Mouse (Mus musculus): ENCODE results near the gene Rprd1b. TPM values are rescaled to one million over a fixed set of nuclear protein-coding genes. Genes with fewer than 3 reads are reported as not detected.

Rprd1b gene
- total RNA-seq, 2 experiments from 2014 or later: 26.1 to 33.0 TPM

- no peak for DNase-seq
Observed at GRCm38 (mm10) chr2:158174958-158175357, 146.7 kb downstream of the Rprd1b start.

GRCm38 (mm10) chr2:158175433-158175832, 147.1 kb downstream of the Rprd1b start:
- no peak for DNase-seq

DNA sequence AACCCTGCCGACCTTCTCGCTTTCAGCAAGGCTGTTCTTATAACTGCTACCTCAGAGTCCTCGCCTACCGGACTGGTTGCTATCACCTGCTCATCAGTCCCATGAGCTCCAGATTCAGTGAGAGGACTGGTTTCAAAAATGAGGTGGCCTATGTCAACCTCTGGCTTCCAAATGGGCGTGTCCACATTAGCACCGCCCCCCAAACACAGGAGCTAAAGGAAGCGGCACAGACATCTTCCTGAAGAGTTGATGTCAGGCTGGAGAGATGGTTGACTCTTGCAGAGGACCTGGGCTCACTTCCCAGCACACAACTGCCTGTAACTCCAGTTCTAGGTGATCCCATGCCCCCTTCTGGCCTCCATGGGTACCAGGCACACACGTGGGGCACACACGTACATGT, 148.5 kb downstream of the Rprd1b start:
- no peak for DNase-seq

DNA sequence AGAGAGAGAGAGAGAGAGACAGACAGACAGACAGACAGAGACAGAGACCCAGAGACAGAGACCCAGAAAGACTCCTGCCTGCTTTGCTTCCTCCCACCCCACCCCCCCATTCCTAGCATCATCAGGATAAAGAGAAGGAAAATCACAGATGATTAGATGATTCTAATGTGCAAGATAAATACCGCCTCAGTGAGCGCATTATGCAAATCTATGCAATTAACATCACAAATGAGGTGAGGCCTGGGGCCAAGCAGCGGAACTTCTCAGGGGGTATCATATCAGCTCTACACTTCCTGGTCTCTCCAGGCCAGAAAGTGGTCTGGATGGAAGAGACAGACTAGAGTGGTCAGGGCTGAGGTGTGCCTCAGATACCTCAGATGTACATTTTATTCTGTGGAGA, 149.3 kb downstream of the Rprd1b start:
- DNase-seq: no peak

DNA sequence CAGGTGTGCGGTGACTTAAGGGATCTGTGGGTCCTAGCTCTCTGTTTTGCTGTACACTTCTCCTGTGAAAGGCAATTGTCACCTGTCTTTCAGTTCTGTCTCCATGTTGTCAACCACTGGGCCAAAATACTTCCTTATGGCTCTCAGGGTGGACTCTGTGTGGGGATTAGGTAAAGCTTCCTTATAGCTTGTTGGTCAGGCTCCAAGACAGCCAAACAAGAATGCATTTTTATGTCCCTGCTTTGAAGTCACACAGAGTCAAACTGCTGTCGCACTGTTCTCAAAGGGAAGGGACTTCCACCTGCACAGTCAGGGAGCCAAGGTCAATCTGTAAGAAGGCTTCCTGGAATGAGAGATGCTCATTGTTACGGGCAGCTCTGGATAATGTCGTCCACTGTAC, 149.8 kb downstream of the Rprd1b start:
- no peak for DNase-seq

DNA sequence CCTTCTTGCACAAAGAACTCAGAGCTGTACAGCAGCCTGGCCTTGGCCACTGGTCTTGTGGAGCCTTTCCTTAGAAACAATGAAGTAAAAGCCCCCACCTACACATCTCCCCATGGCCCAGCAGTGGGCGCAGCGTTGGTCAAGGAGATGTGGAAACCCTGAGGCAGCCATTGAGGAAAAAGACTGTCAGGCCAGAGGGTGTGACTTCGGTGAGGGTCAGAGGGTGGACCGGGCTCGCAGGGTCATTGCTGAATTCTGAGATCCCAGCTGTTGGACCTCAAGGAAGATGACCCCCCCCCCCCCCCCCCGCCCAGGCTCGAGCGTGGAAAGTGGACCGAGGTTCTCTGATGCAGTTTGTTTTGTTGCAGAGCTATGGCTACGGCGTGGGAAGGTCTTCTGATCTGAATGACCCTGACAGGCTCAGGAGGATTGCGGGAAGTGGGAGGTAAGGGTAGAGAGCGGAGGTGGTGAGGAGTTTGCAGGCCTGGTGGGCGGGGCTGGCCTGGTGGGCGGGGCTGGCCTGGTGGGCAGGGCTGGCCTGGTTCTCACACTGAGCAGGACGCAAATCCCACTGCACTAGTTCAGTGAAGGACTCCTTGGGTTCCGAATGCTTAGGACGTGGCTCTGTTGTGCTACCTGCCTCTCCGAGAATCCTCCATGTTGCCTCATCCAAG, 150.5 kb downstream of the Rprd1b start:
- peak; percentile 86 to 89 for DNase-seq

DNA sequence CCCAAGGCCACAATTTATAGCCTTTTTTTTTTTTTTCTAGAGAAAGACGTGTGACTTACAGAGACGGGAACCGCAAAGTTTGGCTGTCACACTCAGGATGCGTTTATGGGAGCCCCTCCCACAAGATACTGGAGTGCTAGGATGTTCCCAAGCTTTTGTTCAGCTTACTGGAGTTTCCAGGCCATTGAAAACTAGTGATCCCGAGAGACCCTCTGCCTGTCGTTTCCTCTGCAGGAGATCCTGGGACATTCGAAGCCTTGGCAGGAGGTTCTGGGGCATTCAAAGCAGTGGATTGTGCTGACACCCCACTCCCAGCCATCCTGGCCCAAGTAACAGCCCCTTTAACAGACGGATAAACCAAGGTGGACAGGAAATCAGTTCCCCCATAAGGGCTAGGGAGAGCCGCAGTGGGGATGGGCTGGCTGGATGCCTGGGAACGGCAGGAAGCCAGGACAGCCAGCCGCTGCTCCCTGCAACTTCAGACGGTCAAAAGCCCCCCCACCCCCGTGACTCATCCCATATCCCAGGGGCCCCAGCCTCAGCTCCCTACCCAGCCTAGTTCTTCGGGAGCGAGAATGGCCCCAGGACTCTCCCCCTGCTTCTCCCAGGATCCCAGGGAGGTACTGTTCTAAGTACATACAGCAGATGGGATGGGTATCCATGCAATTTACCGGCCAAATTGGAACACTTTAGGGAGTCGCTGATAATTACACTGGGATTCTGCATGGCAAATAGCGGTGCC, 151.2 kb downstream of the Rprd1b start:
- DNase-seq: peak; percentile 76 to 79

- DNase-seq: peak in 1 of 2 experiments; percentile 76
Observed at GRCm38 (mm10) chr2:158180797-158181196, 152.5 kb downstream of the Rprd1b start.

Other genes with a start within 250 kb of the Rprd1b start
- gene Vstm2l, start 113.8 kb upstream of the Rprd1b start, total RNA-seq (2021): under 1 TPM; 0.33 to 0.52 TPM
- gene Tti1, start 64 bp upstream of the Rprd1b start, total RNA-seq (2021): 10 to 100 TPM; 25.8 to 27.1 TPM
- gene Tgm2, start 117.9 kb downstream of the Rprd1b start, total RNA-seq (2021): 100 to 1,000 TPM; 247 to 266 TPM
- 1 to 10 TPM; 5.1 to 5.4 TPM for gene D630003M21Rik, start 200.7 kb downstream of the Rprd1b start, total RNA-seq (2021)
- not detected for gene Bpi, start 229.6 kb downstream of the Rprd1b start, total RNA-seq (2021)